Mouse (Mus musculus): ENCODE results near the gene P2rx4.
A peak's percentile ranks its signal among the peaks of the same experiment; 100 is the strongest.
"Not testable (repeated sequence)": the region's sequence is repeated elsewhere in the genome, so short reads cannot be mapped to it uniquely, and the experiment has no call there.

P2rx4 gene

GRCm38 (mm10) chr5:122707276-122708181 is at the start of gene P2rx4:
Gene P2rx4 (plus strand): TSS chr5:122707544.
- peak; percentile 89 for DNase-seq (ENCODE audit: extremely low read depth, insufficient read length, low spot score)

GRCm38 (mm10) chr5:122662501-122662900 is 44.8 kb upstream of the P2rx4 start:
- no peak for DNase-seq (ENCODE audit: extremely low read depth, insufficient read length, low spot score)

- DNase-seq (ENCODE audit: extremely low read depth, insufficient read length, low spot score), result no peak
Observed at GRCm38 (mm10) chr5:122665036-122665435, 42.3 kb upstream of the P2rx4 start.

- no peak for DNase-seq (ENCODE audit: extremely low read depth, insufficient read length, low spot score)
Observed at GRCm38 (mm10) chr5:122668981-122669897, 38.1 kb upstream of the P2rx4 start.

GRCm38 (mm10) chr5:122671641-122672040 is 35.7 kb upstream of the P2rx4 start:
- not testable (repeated sequence) for DNase-seq (ENCODE audit: extremely low read depth, insufficient read length, low spot score)

GRCm38 (mm10) chr5:122672298-122672697 is 35.0 kb upstream of the P2rx4 start:
- no peak for DNase-seq (ENCODE audit: extremely low read depth, insufficient read length, low spot score)

- DNase-seq (ENCODE audit: extremely low read depth, insufficient read length, low spot score), result no peak
Observed at GRCm38 (mm10) chr5:122676002-122676401, 31.3 kb upstream of the P2rx4 start.

- no peak for DNase-seq (ENCODE audit: extremely low read depth, insufficient read length, low spot score)
Observed at GRCm38 (mm10) chr5:122677983-122678382, 29.4 kb upstream of the P2rx4 start.

GRCm38 (mm10) chr5:122679881-122680280 is 27.5 kb upstream of the P2rx4 start:
- no peak for DNase-seq (ENCODE audit: extremely low read depth, insufficient read length, low spot score)

GRCm38 (mm10) chr5:122681276-122681675 is 26.1 kb upstream of the P2rx4 start:
- no peak for DNase-seq (ENCODE audit: extremely low read depth, insufficient read length, low spot score)

GRCm38 (mm10) chr5:122683926-122684325 is 23.4 kb upstream of the P2rx4 start:
- DNase-seq (ENCODE audit: extremely low read depth, insufficient read length, low spot score), result no peak

GRCm38 (mm10) chr5:122687391-122687790 is 20.0 kb upstream of the P2rx4 start:
- DNase-seq (ENCODE audit: extremely low read depth, insufficient read length, low spot score), result no peak

- no peak for DNase-seq (ENCODE audit: extremely low read depth, insufficient read length, low spot score)
Observed at GRCm38 (mm10) chr5:122689153-122689552, 18.2 kb upstream of the P2rx4 start.

GRCm38 (mm10) chr5:122690486-122690885 is 16.9 kb upstream of the P2rx4 start:
- no peak for DNase-seq (ENCODE audit: extremely low read depth, insufficient read length, low spot score)

- DNase-seq (ENCODE audit: extremely low read depth, insufficient read length, low spot score), result no peak
Observed at GRCm38 (mm10) chr5:122693431-122694207, 13.7 kb upstream of the P2rx4 start.

GRCm38 (mm10) chr5:122695516-122695915 is 11.8 kb upstream of the P2rx4 start:
- no peak for DNase-seq (ENCODE audit: extremely low read depth, insufficient read length, low spot score)

- no peak for DNase-seq (ENCODE audit: extremely low read depth, insufficient read length, low spot score)
Observed at GRCm38 (mm10) chr5:122698041-122698700, 9.2 kb upstream of the P2rx4 start.

GRCm38 (mm10) chr5:122698701-122699060 is 8.7 kb upstream of the P2rx4 start:
- DNase-seq (ENCODE audit: extremely low read depth, insufficient read length, low spot score), result no peak

- DNase-seq (ENCODE audit: extremely low read depth, insufficient read length, low spot score), result no peak
Observed at GRCm38 (mm10) chr5:122700109-122700836, 7.1 kb upstream of the P2rx4 start.

- no peak for DNase-seq (ENCODE audit: extremely low read depth, insufficient read length, low spot score)
Observed at GRCm38 (mm10) chr5:122700837-122701212, 6.5 kb upstream of the P2rx4 start.

Measured in 3134 (cell line).